Mouse (Mus musculus) midbrain, embryonic 12.5 days (tissue): ENCODE data around the gene Smim1. TPM values are rescaled to one million over a fixed set of nuclear protein-coding genes. Genes with fewer than 3 reads are reported as not detected.

ENCODE experiments used
- ATAC-seq: fragments of 200-750 bp; cut with Nextera tagmentation; 2 replicates; pipeline ENCODE4 v1.8.0; 2017; ENCODE audit warnings: low read depth, moderate TSS enrichment, moderate library complexity; ENCODE audit not compliant: low FRiP score
- H3K27ac ChIP-seq: fragments of 300-500 bp; sonication (generic); replicated peaks from 2 replicates; pipeline ENCODE4 v1.5.1; 2016; ENCODE audit warnings: mild to moderate bottlenecking
- H3K27me3 ChIP-seq: fragments of 300-500 bp; sonication (generic); 2 replicates; pipeline ENCODE4 v1.6.1; 2016; ENCODE audit warnings: mild to moderate bottlenecking
- H3K36me3 ChIP-seq: fragments of 300-500 bp; sonication (generic); 2 replicates; pipeline ENCODE4 v1.6.1; 2016
- H3K4me1 ChIP-seq: fragments of 300-500 bp; sonication (generic); 2 replicates; pipeline ENCODE4 v1.6.1; 2016
- H3K4me2 ChIP-seq: fragments of 300-500 bp; sonication (generic); replicated peaks from 2 replicates; pipeline ENCODE4 v1.6.1; 2016; ENCODE audit warnings: mild to moderate bottlenecking, moderate library complexity
- H3K4me3 ChIP-seq: fragments of 300-500 bp; sonication (generic); 2 replicates; pipeline ENCODE4 v1.5.1; 2016; ENCODE audit warnings: mild to moderate bottlenecking
- H3K9ac ChIP-seq: fragments of 300-500 bp; sonication (generic); replicated peaks from 2 replicates; pipeline ENCODE4 v1.6.1; 2016; ENCODE audit warnings: mild to moderate bottlenecking, moderate library complexity
- H3K9me3 ChIP-seq: fragments of 300-500 bp; sonication (generic); 2 replicates; pipeline ENCODE4 v1.6.1; 2016; ENCODE audit warnings: mild to moderate bottlenecking
- WGBS: fragments of 180-500 bp; shearing (Covaris S2); methylation state at CpG from one replicate; pipeline ENCODE4 v1.1.7; 2016; 5-methylcytosine and 5-hydroxymethylcytosine counted together
- polyA plus RNA-seq: library from polyadenylated mRNA; unstranded; fragments of >200 nt; fragmentation: Nextera tagmentation; extraction: Ambion mirVana; gene quantifications from 2 replicates; pipeline ENCODE4 v1.2.1, GENCODE M21; 2016

Smim1 gene
- polyA plus RNA-seq: 5.6 and 6.3 TPM in 2 replicates

GRCm38 (mm10) chr4:154025641-154026440, at the start of gene Smim1:
TSS of gene Smim1 (minus strand) at chr4:154026230.
- Histone ChIP-seq H3K4me3 (peak within 1 kb of the TSS; percentile 35), H3K27me3 (peaks cover 46% of the 10 kb centered on the region), H3K4me1 (peaks cover 8% of the 10 kb centered on the region), H3K36me3 (peaks cover 16% of the 10 kb centered on the region), H3K9me3 (no peaks in the 10 kb centered on the region), H3K4me2 (peak within 1 kb of the TSS; percentile 60), H3K9ac (peak within 1 kb of the TSS; percentile 31), H3K27ac (no peak within 1 kb of the TSS)
- WGBS: 1% methylated on average over 32 of the region's 33 CpGs
- 0 out of 2 replicates have a peak, but pooled peaks have one; percentile 21 for ATAC-seq

- H3K4me3 ChIP-seq: peak overlapping the region; percentile 20; the same call in 1 of the 2 replicates
- H3K27ac ChIP-seq: no peak overlapping the region
- peaks cover 43% of the 10 kb centered on the region for H3K27me3 ChIP-seq
- peak overlapping the region; percentile 34; the same call in 1 of the 2 replicates for H3K9ac ChIP-seq
- no peak for ATAC-seq
- peaks cover 7% of the 10 kb centered on the region; the same call in 1 of the 2 replicates for H3K4me1 ChIP-seq
- WGBS: 30% methylated on average over 10 of the region's 16 CpGs
- H3K9me3 ChIP-seq: no peaks in the 10 kb centered on the region
- H3K4me2 ChIP-seq: peak overlapping the region; percentile 43
- H3K36me3 ChIP-seq: no peaks in the 10 kb centered on the region
Measured at GRCm38 (mm10) chr4:154071941-154072340, 45.9 kb upstream of the Smim1 start.

GRCm38 (mm10) chr4:154071521-154071920, 45.5 kb upstream of the Smim1 start:
- peaks cover 7% of the 10 kb centered on the region; the same call in 1 of the 2 replicates for H3K4me1 ChIP-seq
- H3K27me3 ChIP-seq: peaks cover 43% of the 10 kb centered on the region
- WGBS: 2% methylated on average over 15 of the region's 20 CpGs
- H3K27ac ChIP-seq: no peak overlapping the region
- H3K9ac ChIP-seq: peak overlapping the region; percentile 34; the same call in 1 of the 2 replicates
- ATAC-seq: no peak
- H3K9me3 ChIP-seq: no peaks in the 10 kb centered on the region
- H3K4me3 ChIP-seq: peak overlapping the region; percentile 20; the same call in 1 of the 2 replicates
- H3K4me2 ChIP-seq: peak overlapping the region; percentile 43
- no peaks in the 10 kb centered on the region for H3K36me3 ChIP-seq

GRCm38 (mm10) chr4:154070896-154071295, 44.9 kb upstream of the Smim1 start:
- no peak for ATAC-seq
- 0% methylated on average over 5 of the region's 5 CpGs for WGBS

GRCm38 (mm10) chr4:154064827-154065773, 39.1 kb upstream of the Smim1 start:
- Histone ChIP-seq H3K4me1 (no peaks in the 10 kb centered on the region), H3K4me3 (no peak overlapping the region), H3K27me3 (peaks cover 26% of the 10 kb centered on the region), H3K9me3 (no peaks in the 10 kb centered on the region), H3K9ac (peak overlapping the region; percentile 28; the same call in 1 of the 2 replicates), H3K36me3 (no peaks in the 10 kb centered on the region), H3K4me2 (no peak overlapping the region), H3K27ac (no peak overlapping the region)
- 65% methylated on average over 14 of the region's 14 CpGs for WGBS
- ATAC-seq: peak; percentile 44; the same call in 1 of the 2 replicates

More at GRCm38 (mm10) chr4:154070896-154071295, 44.9 kb upstream of the Smim1 start:
- Histone ChIP-seq H3K4me3 (no peak overlapping the region), H3K27ac (no peak overlapping the region), H3K27me3 (peaks cover 43% of the 10 kb centered on the region), H3K4me1 (peaks cover 7% of the 10 kb centered on the region; the same call in 1 of the 2 replicates), H3K9me3 (no peaks in the 10 kb centered on the region), H3K36me3 (no peaks in the 10 kb centered on the region), H3K9ac (no peak overlapping the region), H3K4me2 (no peak overlapping the region)

GRCm38 (mm10) chr4:154057696-154058095, 31.7 kb upstream of the Smim1 start:
- ATAC-seq: no peak
- Histone ChIP-seq H3K4me2 (no peak overlapping the region), H3K9me3 (no peaks in the 10 kb centered on the region), H3K27ac (no peak overlapping the region), H3K4me3 (no peak overlapping the region), H3K9ac (no peak overlapping the region), H3K27me3 (no peaks in the 10 kb centered on the region), H3K36me3 (no peaks in the 10 kb centered on the region), H3K4me1 (no peaks in the 10 kb centered on the region)
- 64% methylated on average over 4 of the region's 4 CpGs for WGBS

- 70% methylated on average over 2 of the region's 2 CpGs for WGBS
- Histone ChIP-seq H3K9me3 (no peaks in the 10 kb centered on the region), H3K4me1 (no peaks in the 10 kb centered on the region), H3K27ac (no peak overlapping the region), H3K9ac (no peak overlapping the region), H3K27me3 (no peaks in the 10 kb centered on the region), H3K4me2 (no peak overlapping the region), H3K36me3 (no peaks in the 10 kb centered on the region), H3K4me3 (no peak overlapping the region)
- no peak for ATAC-seq
Measured at GRCm38 (mm10) chr4:154056661-154057060, 30.6 kb upstream of the Smim1 start.

GRCm38 (mm10) chr4:154056046-154056445, 30.0 kb upstream of the Smim1 start:
- Histone ChIP-seq H3K27me3 (no peaks in the 10 kb centered on the region), H3K27ac (no peak overlapping the region), H3K4me1 (no peaks in the 10 kb centered on the region), H3K4me2 (no peak overlapping the region), H3K36me3 (no peaks in the 10 kb centered on the region), H3K4me3 (no peak overlapping the region), H3K9ac (no peak overlapping the region), H3K9me3 (no peaks in the 10 kb centered on the region)
- WGBS: 73% methylated on average over 2 of the region's 2 CpGs
- ATAC-seq: no peak

- H3K27me3 ChIP-seq: no peaks in the 10 kb centered on the region
- H3K4me3 ChIP-seq: no peak overlapping the region
- no peaks in the 10 kb centered on the region for H3K4me1 ChIP-seq
- no peak for ATAC-seq
- no peak overlapping the region for H3K4me2 ChIP-seq
- no peak overlapping the region for H3K27ac ChIP-seq
- 90% methylated on average over 7 of the region's 7 CpGs for WGBS
- H3K9me3 ChIP-seq: no peaks in the 10 kb centered on the region
- H3K36me3 ChIP-seq: no peaks in the 10 kb centered on the region
- no peak overlapping the region for H3K9ac ChIP-seq
Measured at GRCm38 (mm10) chr4:154055482-154055881, 29.5 kb upstream of the Smim1 start.

- H3K9ac ChIP-seq: no peak overlapping the region
- 65% methylated on average over 4 of the region's 4 CpGs for WGBS
- H3K4me2 ChIP-seq: no peak overlapping the region
- no peaks in the 10 kb centered on the region for H3K4me1 ChIP-seq
- H3K27ac ChIP-seq: no peak overlapping the region
- H3K36me3 ChIP-seq: no peaks in the 10 kb centered on the region
- no peaks in the 10 kb centered on the region for H3K9me3 ChIP-seq
- ATAC-seq: no peak
- no peak overlapping the region for H3K4me3 ChIP-seq
- H3K27me3 ChIP-seq: no peaks in the 10 kb centered on the region
Measured at GRCm38 (mm10) chr4:154053065-154053464, 27.0 kb upstream of the Smim1 start.

- H3K27ac ChIP-seq: no peak overlapping the region
- no peaks in the 10 kb centered on the region for H3K27me3 ChIP-seq
- no peaks in the 10 kb centered on the region for H3K4me1 ChIP-seq
- no peak overlapping the region for H3K4me2 ChIP-seq
- no peak overlapping the region for H3K9ac ChIP-seq
- no peaks in the 10 kb centered on the region for H3K36me3 ChIP-seq
- H3K9me3 ChIP-seq: no peaks in the 10 kb centered on the region
- no peak for ATAC-seq
- WGBS: 82% methylated on average over 3 of the region's 3 CpGs
- H3K4me3 ChIP-seq: no peak overlapping the region
Measured at GRCm38 (mm10) chr4:154051401-154051800, 25.4 kb upstream of the Smim1 start.
